Mouse (Mus musculus) cerebellum, postnatal 36 days (tissue): ENCODE results near the gene Kcnn4.

Experiments used
- DNase-seq, 2 experiments: peaks; one replicate each; pipeline ENCODE4 v3.0.0; 2021 to 2022; ENCODE audit warnings: mixed read lengths in 2 of 2

Gene Kcnn4

DNA sequence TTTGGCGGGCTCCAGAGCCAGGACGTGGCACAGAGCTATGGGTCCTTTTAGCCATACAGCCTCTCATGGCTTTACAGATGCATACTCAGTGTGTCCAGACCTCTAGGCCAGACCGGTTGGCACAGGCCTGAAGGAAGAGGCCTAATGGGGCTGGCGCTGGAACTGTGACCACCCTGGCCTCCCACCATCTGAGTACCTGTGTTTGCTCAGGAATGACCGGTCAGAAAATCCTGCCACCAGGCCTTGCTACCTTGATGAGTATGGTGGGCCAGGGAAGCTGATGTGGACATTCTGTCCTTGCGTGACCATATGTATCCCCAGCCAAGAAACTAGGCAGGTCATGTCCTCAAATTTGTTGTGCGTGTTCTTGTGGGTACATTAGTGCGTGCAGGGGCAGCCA, 57.1 kb downstream of the Kcnn4 start:
- DNase-seq = no peak

DNA sequence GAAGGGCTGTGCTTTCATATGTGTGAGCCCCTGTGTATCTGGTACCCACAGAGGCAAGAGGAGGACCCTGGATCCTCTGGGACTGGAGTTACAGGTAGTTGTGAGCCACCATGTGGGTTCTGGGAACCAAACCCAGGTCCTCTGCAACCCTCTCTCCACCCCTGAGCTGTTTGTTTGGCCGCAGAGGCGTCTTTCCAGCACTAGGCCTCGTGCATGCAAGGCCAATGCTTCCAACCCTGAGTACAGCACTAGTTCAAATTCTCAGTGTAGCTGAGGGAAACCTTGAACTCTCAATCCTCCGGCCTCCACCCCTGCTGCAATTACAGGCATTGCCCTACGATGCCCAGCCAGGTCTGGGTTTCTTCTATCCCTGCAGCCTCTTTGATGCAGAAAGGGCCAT, 58.7 kb downstream of the Kcnn4 start:
- no peak for DNase-seq

DNA sequence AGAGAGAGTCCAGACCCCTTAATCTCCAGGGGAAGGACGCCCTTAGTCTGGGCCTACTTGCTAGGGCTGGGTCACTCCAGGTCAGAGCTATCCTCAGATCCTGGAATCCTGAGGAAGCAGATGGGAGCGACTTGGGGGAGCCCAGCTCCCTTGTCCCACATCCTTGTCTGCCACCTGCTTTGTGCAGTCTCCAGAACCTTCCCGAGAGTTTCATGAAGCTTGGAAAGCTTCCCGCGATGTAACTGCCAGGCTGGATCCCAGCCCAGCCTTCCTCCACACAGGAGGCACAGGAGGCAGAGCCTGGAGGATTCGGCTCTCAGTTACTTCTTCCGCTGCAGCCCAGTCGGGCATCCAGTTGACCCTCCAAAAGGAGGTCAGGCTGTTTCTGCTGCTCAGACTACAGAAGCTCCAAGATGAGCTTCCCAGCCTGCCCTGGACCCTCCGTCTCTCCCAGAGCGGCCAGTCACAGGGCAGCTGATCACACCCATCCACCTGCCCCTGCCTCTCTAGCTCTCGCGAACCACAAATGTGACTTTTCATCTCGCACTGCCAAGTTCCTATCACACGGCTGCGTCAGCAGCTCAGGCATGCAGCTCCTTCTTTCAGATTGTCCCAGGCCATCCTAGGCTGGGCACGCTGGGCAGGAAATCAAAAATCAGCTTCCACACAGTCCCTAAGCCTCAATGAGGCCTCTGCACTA, 59.5 kb downstream of the Kcnn4 start:
- peak; percentile 94 to 96 for DNase-seq

DNA sequence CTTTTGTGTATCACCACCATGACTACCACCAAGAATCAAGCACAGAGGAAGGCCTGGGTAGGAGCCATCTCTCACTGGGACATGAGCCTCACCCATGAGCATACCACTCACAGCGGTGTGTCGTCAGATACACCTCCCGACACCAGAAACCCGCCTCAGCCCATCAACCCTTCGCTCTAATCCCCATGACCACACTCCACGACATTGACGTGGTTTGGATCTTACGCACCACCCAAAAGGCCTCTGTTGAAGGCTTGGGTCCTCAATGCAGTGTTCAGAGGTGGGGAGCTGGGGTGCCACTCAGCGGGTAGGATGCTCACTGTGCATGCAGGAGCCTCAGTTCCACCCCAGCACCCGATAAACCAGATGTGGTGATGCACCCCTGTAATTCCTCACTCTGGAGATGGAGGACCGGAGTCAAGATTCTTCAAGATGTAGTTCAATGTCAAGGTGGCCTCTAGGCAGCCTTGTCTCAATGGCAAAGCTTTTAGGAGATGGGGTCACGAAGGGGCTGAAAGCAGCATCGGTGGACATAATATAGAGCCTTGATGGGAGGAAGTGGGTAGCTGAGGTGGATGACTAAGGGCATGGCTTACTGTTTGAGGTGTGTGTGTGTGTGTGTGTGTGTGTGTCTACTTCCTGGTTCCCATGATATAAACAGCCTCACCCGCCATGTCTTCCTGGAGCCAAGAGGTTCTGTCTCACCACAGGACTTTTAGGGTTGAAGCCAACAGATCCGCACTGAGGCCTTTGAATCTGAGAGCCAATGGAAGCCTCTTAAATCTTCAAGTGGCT, 60.7 kb downstream of the Kcnn4 start:
- DNase-seq = no peak

DNA sequence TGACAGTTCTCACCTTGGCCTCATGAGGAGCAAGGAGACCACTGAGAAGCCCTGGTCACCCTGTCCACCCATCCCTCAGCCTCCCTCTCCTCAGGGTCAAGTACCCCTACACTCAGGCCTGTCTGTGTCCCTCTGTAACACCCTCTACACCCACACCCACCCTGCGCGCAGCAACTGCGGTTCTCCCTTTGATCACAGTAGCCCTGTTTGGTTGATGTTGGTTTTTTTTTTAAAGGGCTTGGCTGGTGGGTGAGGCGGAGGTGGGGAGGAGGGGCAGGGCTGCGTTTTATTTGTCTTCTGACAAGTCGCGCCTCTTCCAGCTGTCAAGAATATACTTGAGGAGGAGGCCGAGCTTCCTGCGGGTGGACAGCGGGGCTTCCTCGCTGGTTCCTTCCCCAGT, 61.6 kb downstream of the Kcnn4 start:
- DNase-seq = no peak

DNA sequence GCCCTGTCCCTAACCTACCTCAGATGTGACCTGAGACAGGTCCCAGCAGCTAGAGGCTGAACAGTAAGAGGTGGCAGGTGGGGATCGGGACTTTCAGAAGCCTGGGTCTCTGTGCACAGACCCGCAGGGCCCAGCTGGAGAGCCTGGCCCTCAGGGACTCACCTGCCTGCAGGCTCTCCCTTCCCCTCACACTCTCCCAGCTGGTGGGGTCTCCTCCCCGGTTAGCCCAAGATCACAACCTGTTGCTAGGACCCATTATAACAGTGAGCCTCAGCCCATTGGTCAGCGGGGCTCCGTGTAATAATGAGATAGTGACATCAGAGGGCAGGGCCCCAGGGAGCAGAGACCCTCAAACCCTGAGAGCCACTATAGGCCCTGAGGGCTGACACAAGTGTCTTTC, 65.2 kb downstream of the Kcnn4 start:
- DNase-seq = no peak
